Mouse (Mus musculus) lung, adult 10 weeks (tissue): ENCODE data around the gene Ptpn6. TPM values are rescaled to one million over a fixed set of nuclear protein-coding genes. Genes with fewer than 3 reads are reported as not detected.

Experiments used
- polyA plus RNA-seq: library from polyadenylated mRNA; stranded (reverse); fragments of 350-450 nt; fragmentation: Illumina TruSeq; extraction: RNeasy Lipid Tissue Mini Kit (QIAGEN cat#74804); gene quantifications from one replicate; pipeline ENCODE4 v1.2.3, GENCODE M21; 2014; ENCODE audit warnings: low read depth, low replicate concordance; ENCODE audit not compliant: insufficient read depth

Gene Ptpn6
- polyA plus RNA-seq, result 42.2 TPM

DNA sequence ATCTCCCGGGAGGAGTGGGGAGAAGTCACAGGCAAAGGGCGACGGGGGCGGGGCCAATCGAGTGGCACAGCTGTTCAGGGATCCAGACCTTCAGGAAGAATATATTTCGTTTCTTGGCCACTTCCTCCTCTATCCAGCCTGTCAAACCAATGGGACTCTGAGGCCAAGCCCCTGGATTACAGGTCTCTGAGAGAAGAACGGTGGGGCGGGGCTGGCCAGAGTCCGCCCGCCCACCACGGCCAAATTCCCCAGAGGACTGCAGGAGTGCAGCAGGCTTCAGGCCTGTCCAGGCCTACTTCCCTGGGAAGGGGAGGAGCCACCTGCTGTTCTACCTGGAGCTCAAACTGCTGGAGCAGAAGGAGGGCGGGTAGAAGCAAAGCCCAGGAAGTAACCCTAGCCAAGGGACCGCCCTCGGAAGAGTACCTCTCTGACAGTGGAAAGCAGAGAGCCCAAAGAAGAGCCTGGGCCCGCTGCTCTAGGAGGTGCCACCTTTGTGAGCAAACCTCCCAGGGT lies at the start of gene Ptpn6:
Ptpn6 (minus strand) TSS at position 204 of the 513 bp plus-strand sequence.

DNA sequence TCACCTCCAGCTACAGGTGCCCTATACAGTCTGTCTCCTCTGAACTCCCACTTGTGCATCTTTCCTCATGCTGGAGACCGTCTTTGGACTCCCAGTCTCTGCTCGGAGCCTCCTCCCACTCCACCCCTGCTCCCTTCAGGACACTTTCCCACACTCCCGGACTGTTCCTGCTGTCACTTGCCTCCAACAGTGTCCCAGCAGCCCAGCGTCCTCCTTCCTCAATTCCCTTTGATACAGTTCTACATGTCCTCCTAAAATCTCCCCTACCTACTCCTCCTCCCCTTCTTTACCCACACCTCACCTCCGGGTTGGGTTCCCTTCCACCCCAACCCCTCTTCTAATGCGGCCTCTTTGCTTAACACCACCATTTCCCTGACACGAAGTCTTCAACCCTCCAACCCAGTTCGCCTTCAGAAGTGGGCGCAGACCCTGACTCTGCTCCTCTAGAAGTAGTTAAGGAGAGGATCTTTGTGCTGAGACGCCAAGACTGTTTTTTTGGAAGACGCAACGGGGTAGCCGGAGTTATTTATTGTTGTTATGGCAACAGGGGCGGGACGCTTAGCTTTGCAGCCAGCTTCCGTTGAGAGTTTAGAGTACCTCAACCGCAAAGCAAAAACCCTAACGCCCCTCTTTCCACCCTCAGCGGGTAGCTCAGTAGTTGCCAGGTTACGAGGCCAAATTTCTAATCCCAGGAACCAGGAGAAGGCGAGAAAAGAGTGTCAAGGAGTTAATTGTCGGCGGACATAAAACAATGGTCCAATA lies 40.9 kb upstream of the Ptpn6 start, which contains the start of gene Lrrc23:
Lrrc23 (minus strand) TSS at position 506 of the 762 bp plus-strand sequence.

DNA sequence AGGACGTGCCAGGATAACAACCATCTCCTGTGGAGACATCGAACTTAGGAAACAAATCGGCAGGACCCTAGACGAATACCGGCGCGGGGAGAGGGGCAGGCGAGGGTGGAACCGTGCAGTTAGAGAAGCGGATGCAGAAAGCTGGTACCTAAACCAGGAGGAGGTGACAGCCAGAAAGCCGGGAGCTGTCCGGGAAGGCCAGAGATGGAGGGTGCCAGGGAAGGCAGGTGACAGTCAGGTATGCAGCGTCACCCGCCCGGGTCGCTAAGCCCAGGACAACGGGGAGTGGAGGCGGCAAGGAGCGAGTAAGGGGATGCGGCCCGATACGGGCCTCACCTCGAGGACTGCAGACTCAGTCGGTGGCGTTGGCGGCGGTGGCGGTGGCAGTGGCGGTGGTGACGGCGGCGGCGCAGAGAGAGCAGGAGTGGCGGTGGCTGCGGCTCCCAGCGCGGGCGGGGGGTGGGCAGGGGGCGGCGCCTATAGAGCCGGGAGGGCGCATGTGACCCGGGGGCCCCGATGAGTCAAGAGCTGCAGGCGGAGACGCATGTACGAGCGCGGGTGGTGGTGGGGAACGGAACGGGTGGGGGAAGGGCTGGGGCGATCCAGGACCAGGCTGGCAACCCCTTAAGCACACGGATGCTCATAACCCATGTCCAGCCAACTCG lies 30.7 kb upstream of the Ptpn6 start, which contains the start of gene Eno2:
Eno2 (minus strand) TSS at position 573 of the 665 bp plus-strand sequence.

DNA sequence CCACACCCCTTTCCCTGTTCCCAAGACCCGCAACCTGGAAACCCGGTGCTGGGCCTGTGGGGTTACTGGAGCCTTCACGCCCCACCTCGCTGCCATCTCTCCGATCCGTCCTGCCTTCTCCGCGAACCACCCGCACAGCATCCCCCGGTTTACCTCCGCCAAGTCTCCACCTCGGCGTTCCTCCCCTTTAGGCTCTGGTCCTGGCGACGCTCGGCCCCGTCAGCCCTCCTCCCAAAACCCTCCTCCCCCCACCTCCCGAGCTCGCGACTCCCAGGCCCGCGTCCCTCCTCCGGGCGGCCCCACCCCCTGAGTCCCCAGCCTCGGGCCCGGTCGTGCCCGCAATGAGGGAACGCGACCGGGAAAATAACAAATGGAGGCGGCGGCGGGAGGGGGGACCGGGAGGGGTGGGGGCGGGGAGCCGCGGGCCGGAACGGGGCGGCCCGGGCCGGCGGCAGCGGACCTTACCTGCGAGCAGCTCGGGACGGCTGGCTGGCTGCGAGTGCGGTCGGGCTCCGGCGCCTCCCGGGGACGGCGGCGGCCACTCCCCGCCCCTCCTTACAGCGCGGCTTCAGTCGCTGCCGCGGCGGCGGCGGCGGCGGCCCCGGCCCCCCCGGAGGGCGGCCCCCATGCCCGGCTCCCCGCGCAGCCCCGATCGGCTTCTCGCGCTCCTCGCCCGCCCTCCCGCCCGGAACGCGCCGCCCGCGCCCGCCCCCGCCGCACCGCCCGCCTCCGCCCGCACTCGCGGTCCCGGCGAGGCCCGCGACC lies 17.5 kb upstream of the Ptpn6 start, which contains the start of the genes Gm45234 and Atn1:
Gm45234 (minus strand) TSS at position 191 of the 765 bp plus-strand sequence.
Atn1 (minus strand) TSS at position 694 of the 765 bp plus-strand sequence.

DNA sequence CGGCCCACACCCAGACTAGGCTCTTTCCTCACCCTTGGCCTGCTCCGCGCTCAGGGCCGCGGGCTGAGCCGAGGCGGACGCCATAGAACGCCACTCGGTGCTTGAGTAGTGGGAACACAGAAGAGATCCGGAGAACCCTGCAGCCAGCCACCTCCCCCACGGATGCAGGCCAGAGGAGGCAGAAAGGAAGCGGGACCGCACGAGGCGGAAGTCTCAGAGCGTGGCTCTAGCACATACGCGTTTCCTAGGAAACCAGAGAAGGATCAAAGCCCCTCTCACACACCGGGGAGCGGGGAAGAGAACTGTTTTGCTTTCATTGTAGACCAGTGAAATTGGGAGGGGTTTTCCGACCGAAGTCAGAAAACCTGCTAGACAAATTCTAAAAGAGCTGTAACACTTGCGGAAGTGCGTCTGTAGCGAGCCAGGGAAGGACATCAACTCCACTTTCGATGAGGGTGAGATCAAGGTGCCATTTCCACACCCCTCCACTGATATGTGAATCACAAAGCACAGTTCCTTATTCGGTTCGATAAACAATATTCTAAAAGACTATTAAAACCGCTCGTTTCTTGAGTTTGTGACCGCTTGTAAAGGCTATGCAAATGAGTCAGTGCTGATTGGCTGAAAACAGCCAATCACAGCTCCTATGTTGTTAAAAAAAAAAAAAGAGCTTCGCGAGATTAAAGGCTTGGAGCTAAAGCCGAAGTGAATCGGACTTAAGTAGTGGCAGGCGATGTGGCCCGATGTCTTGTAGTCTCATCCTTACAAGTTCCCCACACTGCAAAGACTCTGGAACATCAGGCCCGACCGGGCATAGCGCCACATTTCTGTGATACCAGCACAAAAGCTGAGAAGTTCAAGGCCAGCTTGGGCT lies 2.6 kb upstream of the Ptpn6 start, which contains the start of gene Grcc10:
Grcc10 (minus strand) TSS at position 487 of the 874 bp plus-strand sequence.

DNA sequence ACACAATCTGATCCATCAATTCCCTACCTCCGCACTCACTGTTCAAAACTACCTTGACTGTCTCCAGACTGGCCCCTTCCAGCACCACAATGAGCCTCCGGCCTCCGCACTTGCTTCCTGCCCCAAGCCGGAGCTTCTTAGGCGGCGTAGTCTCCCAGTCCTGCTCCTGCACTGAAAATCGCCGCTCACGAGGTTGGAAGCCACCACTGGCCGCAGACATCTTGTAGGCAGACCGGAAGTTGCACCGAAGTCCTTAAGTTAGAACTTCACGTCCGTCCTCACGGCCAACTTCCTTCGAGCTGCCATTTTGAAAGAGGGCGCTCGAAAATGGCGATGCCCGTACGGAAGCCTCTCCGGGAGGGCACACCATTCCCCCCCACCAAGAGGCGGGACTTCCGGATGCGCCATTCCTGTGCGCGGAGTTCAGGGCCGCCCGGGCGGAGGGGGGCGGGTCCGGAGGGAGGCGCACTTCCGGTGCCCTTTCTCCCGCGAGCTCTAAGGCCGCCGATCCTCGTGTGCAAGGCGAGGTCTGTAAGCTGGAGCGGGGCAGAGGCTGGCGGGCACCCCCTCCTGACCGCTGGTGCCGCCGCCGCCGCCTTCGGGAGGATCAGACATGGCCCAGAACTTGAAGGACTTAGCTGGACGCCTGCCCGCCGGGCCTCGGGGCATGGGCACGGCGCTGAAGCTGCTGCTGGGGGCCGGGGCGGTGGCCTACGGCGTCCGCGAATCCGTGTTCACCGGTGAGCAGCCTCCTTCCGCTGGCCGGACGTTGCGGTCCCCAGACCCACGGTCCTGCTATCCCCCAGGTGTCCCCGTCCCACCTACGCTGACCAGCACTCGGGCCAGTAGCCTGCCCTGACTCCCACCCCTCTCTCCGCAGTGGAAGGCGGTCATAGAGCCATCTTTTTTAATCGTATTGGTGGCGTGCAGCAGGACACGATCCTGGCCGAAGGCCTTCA lies 26.4 kb downstream of the Ptpn6 start, which contains the start of the genes Emg1 and Phb2:
Emg1 (minus strand) TSS at position 355 of the 959 bp plus-strand sequence.
Phb2 (plus strand) TSS at position 513 of the 959 bp plus-strand sequence.

Other genes starting within 250 kb of the Ptpn6 start
- 3.7 TPM for gene C1rl, start 245.6 kb downstream of the Ptpn6 start, polyA plus RNA-seq
- 40.1 TPM for gene C1ra, start 226.3 kb downstream of the Ptpn6 start, polyA plus RNA-seq
- 74.9 TPM for gene C1s1, start 196.4 kb downstream of the Ptpn6 start, polyA plus RNA-seq
- not detected for gene C1rb, start 168.4 kb downstream of the Ptpn6 start, polyA plus RNA-seq
- gene C1s2, start 102.6 kb downstream of the Ptpn6 start, polyA plus RNA-seq, result not detected
- 29.1 TPM for gene Lpcat3, start 75.7 kb downstream of the Ptpn6 start, polyA plus RNA-seq
- 102 TPM for gene Emg1, start 26.5 kb downstream of the Ptpn6 start, polyA plus RNA-seq
- gene Phb2, start 26.4 kb downstream of the Ptpn6 start, polyA plus RNA-seq, result 92.0 TPM
- 242 TPM for gene Grcc10, start 2.7 kb upstream of the Ptpn6 start, polyA plus RNA-seq
- not detected for gene Gm45234, start 17.3 kb upstream of the Ptpn6 start, polyA plus RNA-seq
- gene Atn1, start 17.8 kb upstream of the Ptpn6 start, polyA plus RNA-seq, result 13.2 TPM
- 1.5 TPM for gene Eno2, start 31.0 kb upstream of the Ptpn6 start, polyA plus RNA-seq
- 33.3 TPM for gene Lrrc23, start 41.0 kb upstream of the Ptpn6 start, polyA plus RNA-seq
- gene Spsb2, start 69.9 kb upstream of the Ptpn6 start, polyA plus RNA-seq, result 15.0 TPM
- gene Tpi1, start 75.6 kb upstream of the Ptpn6 start, polyA plus RNA-seq, result 125 TPM
- gene Usp5, start 90.8 kb upstream of the Ptpn6 start, polyA plus RNA-seq, result 35.8 TPM
- gene Cdca3, start 90.8 kb upstream of the Ptpn6 start, polyA plus RNA-seq, result 2.7 TPM
- gene Gnb3, start 101.6 kb upstream of the Ptpn6 start, polyA plus RNA-seq, result not detected
- gene P3h3, start 119.0 kb upstream of the Ptpn6 start, polyA plus RNA-seq, result 16.9 TPM
- 0.08 TPM for gene Gpr162, start 125.3 kb upstream of the Ptpn6 start, polyA plus RNA-seq
- gene Cd4, start 149.5 kb upstream of the Ptpn6 start, polyA plus RNA-seq, result 2.3 TPM
- 1.4 TPM for gene Lag3, start 173.0 kb upstream of the Ptpn6 start, polyA plus RNA-seq
- 863 TPM for gene Ptms, start 181.4 kb upstream of the Ptpn6 start, polyA plus RNA-seq
- 166 TPM for gene Mlf2, start 192.7 kb upstream of the Ptpn6 start, polyA plus RNA-seq
- gene Cops7a, start 226.8 kb upstream of the Ptpn6 start, polyA plus RNA-seq, result 66.9 TPM